Mouse (Mus musculus): ENCODE measurements around the gene Nostrin. TPM values are rescaled to one million over a fixed set of nuclear protein-coding genes. Genes with fewer than 3 reads are reported as not detected.

The Nostrin gene
- polyA plus RNA-seq, 2 experiments, result 5.0 to 10.0 TPM

GRCm38 (mm10) chr2:69226876-69227275, 91.3 kb downstream of the Nostrin start:
- ATAC-seq (ENCODE audit: insufficient read depth) (no peak), DNase-seq (ENCODE audit: low read depth in 3 of 3, low spot score in 3 of 3) (no peak)
- WGBS (ENCODE audit: insufficient replicate concordance), result 71% methylated on average over 9 of the region's 9 CpGs
- H3K9me3 ChIP-seq (ENCODE audit: control insufficient read depth, low read length), result no peaks in the 10 kb centered on the region
- no peak overlapping the region for H3K27ac ChIP-seq
- no peaks in the 10 kb centered on the region for H3K36me3 ChIP-seq (replicated peaks; ENCODE audit: control insufficient read depth, insufficient read depth, low read depth)
- no peak overlapping the region for H3K9ac ChIP-seq (replicated peaks)
- no peaks in the 10 kb centered on the region for H3K4me1 ChIP-seq (replicated peaks; ENCODE audit: control insufficient read depth in 2 of 2, insufficient read depth in 2 of 2, low read length in 1 of 2)
- TF ChIP-seq EP300 (IDR thresholded peaks at IDR 0.05; ENCODE audit: low read depth) (no peak), CTCF (IDR thresholded peaks at IDR 0.05; ENCODE audit: low read depth) (no peak)
- no peaks in the 10 kb centered on the region for H3K27me3 ChIP-seq (ENCODE audit: control insufficient read depth, insufficient read depth, low read length)
- H3K4me2 ChIP-seq (ENCODE audit: low read depth), result no peak overlapping the region
- no peak overlapping the region for H3K4me3 ChIP-seq (ENCODE audit: insufficient read depth in 1 of 2, low read depth in 2 of 2, low read length in 2 of 2)

- DNase-seq (ENCODE audit: low read depth in 3 of 3, low spot score in 3 of 3), result no peak
- ATAC-seq (ENCODE audit: insufficient read depth), result no peak
- no peaks in the 10 kb centered on the region for H3K27me3 ChIP-seq (ENCODE audit: control insufficient read depth, insufficient read depth, low read length)
- no peaks in the 10 kb centered on the region for H3K4me1 ChIP-seq (replicated peaks; ENCODE audit: control insufficient read depth in 2 of 2, insufficient read depth in 2 of 2, low read length in 1 of 2)
- no peak overlapping the region for H3K4me3 ChIP-seq (ENCODE audit: insufficient read depth in 1 of 2, low read depth in 2 of 2, low read length in 2 of 2)
- no peaks in the 10 kb centered on the region for H3K36me3 ChIP-seq (replicated peaks; ENCODE audit: control insufficient read depth, insufficient read depth, low read depth)
- 79% methylated on average over 6 of the region's 6 CpGs for WGBS (ENCODE audit: insufficient replicate concordance)
- TF ChIP-seq EP300 (IDR thresholded peaks at IDR 0.05; ENCODE audit: low read depth), result no peak
- TF ChIP-seq CTCF (IDR thresholded peaks at IDR 0.05; ENCODE audit: low read depth), result no peak
- no peaks in the 10 kb centered on the region for H3K9me3 ChIP-seq (ENCODE audit: control insufficient read depth, low read length)
- H3K4me2 ChIP-seq (ENCODE audit: low read depth), result no peak overlapping the region
- no peak overlapping the region for H3K27ac ChIP-seq
- no peak overlapping the region for H3K9ac ChIP-seq (replicated peaks)
Observed at GRCm38 (mm10) chr2:69228635-69229034, 93.0 kb downstream of the Nostrin start.

DNA sequence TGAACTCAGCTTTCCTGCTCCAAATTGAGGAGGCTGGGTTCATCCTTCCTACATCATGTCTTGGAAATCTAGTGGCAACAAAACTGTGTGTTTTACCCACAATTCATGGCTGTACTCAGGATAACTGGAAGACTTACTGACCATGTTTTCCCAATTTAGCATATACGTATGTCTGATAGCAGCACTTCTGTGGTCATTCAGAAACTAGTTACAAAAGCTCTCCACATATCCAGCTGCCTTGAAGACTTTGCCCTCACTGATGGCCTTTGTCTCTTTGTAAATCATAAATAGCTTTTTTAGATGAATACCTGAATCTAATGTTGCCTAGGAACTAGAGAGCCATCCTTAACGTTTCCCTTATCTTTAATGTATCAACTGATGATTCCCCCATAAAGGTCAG, 94.5 kb downstream of the Nostrin start:
- Histone ChIP-seq H3K9ac (replicated peaks) (no peak overlapping the region), H3K27ac (no peak overlapping the region), H3K4me3 (ENCODE audit: insufficient read depth in 1 of 2, low read depth in 2 of 2, low read length in 2 of 2) (no peak overlapping the region), H3K4me1 (replicated peaks; ENCODE audit: control insufficient read depth in 2 of 2, insufficient read depth in 2 of 2, low read length in 1 of 2) (no peaks in the 10 kb centered on the region), H3K4me2 (ENCODE audit: low read depth) (no peak overlapping the region), H3K36me3 (replicated peaks; ENCODE audit: control insufficient read depth, insufficient read depth, low read depth) (no peaks in the 10 kb centered on the region), H3K27me3 (ENCODE audit: control insufficient read depth, insufficient read depth, low read length) (no peaks in the 10 kb centered on the region), H3K9me3 (ENCODE audit: control insufficient read depth, low read length) (no peaks in the 10 kb centered on the region)
- ATAC-seq (ENCODE audit: insufficient read depth) (no peak), DNase-seq (ENCODE audit: low read depth in 3 of 3, low spot score in 3 of 3) (no peak)
- no peak for TF ChIP-seq CTCF (IDR thresholded peaks at IDR 0.05; ENCODE audit: low read depth)
- TF ChIP-seq EP300 (IDR thresholded peaks at IDR 0.05; ENCODE audit: low read depth), result no peak
- WGBS (ENCODE audit: insufficient replicate concordance), result 50% methylated on average over 2 of the region's 2 CpGs

GRCm38 (mm10) chr2:69232101-69232500, 96.5 kb downstream of the Nostrin start:
- Histone ChIP-seq H3K4me2 (ENCODE audit: low read depth) (no peak overlapping the region), H3K27me3 (ENCODE audit: control insufficient read depth, insufficient read depth, low read length) (no peaks in the 10 kb centered on the region), H3K9me3 (ENCODE audit: control insufficient read depth, low read length) (no peaks in the 10 kb centered on the region), H3K4me3 (ENCODE audit: insufficient read depth in 1 of 2, low read depth in 2 of 2, low read length in 2 of 2) (no peak overlapping the region), H3K27ac (no peak overlapping the region), H3K4me1 (replicated peaks; ENCODE audit: control insufficient read depth in 2 of 2, insufficient read depth in 2 of 2, low read length in 1 of 2) (no peaks in the 10 kb centered on the region), H3K36me3 (replicated peaks; ENCODE audit: control insufficient read depth, insufficient read depth, low read depth) (no peaks in the 10 kb centered on the region), H3K9ac (replicated peaks) (no peak overlapping the region)
- ATAC-seq (ENCODE audit: insufficient read depth), result no peak
- no peak for DNase-seq (ENCODE audit: low read depth in 3 of 3, low spot score in 3 of 3)
- TF ChIP-seq CTCF (IDR thresholded peaks at IDR 0.05; ENCODE audit: low read depth) (no peak), EP300 (IDR thresholded peaks at IDR 0.05; ENCODE audit: low read depth) (no peak)

DNA sequence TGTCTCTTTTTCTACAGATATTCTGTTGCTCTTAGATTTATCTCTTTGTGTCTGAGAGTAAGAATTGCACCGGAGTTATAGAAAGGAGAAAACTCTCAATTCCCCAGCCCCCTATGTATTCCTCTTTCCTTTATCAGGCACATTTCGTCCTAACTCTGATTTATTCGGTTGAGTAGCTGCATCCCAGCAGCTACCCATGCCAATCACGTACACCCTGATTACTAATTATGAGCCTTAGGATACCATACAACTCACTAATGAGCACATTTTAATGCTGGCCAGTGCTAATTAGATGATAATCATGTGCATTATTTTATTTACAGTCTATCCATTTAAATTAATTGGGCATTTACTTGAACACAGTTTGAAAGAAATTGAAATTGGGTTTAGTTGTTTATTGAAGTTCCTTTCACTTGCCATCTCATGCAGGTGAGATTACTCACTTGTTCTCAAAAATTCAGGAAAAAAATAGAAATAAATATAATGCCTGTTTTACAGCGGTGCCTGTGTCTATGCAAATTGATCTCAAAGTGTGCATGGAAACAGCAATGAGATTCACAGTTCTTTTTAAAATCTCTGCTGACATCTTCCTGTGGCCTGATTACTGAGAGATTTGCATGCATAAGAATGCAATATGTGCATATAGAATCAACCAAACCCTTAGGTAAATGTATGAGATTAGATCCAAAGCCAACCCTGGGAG, 99.5 kb downstream of the Nostrin start:
- H3K4me3 ChIP-seq (ENCODE audit: insufficient read depth in 1 of 2, low read depth in 2 of 2, low read length in 2 of 2), result no peak overlapping the region
- 65% methylated on average over 5 of the region's 5 CpGs for WGBS (ENCODE audit: insufficient replicate concordance)
- no peak overlapping the region for H3K9ac ChIP-seq (replicated peaks)
- H3K27me3 ChIP-seq (ENCODE audit: control insufficient read depth, insufficient read depth, low read length), result no peaks in the 10 kb centered on the region
- no peak for ATAC-seq (ENCODE audit: insufficient read depth)
- H3K27ac ChIP-seq, result no peak overlapping the region
- H3K36me3 ChIP-seq (replicated peaks; ENCODE audit: control insufficient read depth, insufficient read depth, low read depth), result no peaks in the 10 kb centered on the region
- no peak for DNase-seq (ENCODE audit: low read depth in 3 of 3, low spot score in 3 of 3)
- no peaks in the 10 kb centered on the region for H3K4me1 ChIP-seq (replicated peaks; ENCODE audit: control insufficient read depth in 2 of 2, insufficient read depth in 2 of 2, low read length in 1 of 2)
- H3K4me2 ChIP-seq (ENCODE audit: low read depth), result no peak overlapping the region
- TF ChIP-seq EP300 (IDR thresholded peaks at IDR 0.05; ENCODE audit: low read depth) (no peak), CTCF (IDR thresholded peaks at IDR 0.05; ENCODE audit: low read depth) (no peak)
- no peaks in the 10 kb centered on the region for H3K9me3 ChIP-seq (ENCODE audit: control insufficient read depth, low read length)

Other genes starting within 250 kb of the Nostrin start
- gene Spc25, start 70.4 kb downstream of the Nostrin start, polyA plus RNA-seq (2012; rRNA removed), result 27.8 and 50.8 TPM in 2 replicates
- gene Spc25, start 70.4 kb downstream of the Nostrin start, polyA plus RNA-seq (2014; fragmentation: Nextera tagmentation; extraction: Ambion mirVana), result 148 and 158 TPM in 2 replicates
- not detected in 2 replicates for gene G6pc2, start 75.3 kb downstream of the Nostrin start, polyA plus RNA-seq (2012; rRNA removed)
- gene G6pc2, start 75.3 kb downstream of the Nostrin start, polyA plus RNA-seq (2014; fragmentation: Nextera tagmentation; extraction: Ambion mirVana), result not detected in 2 replicates
- 1.9 and 3.5 TPM in 2 replicates for gene Abcb11, start 206.8 kb downstream of the Nostrin start, polyA plus RNA-seq (2012; rRNA removed)
- gene Abcb11, start 206.8 kb downstream of the Nostrin start, polyA plus RNA-seq (2014; fragmentation: Nextera tagmentation; extraction: Ambion mirVana), result 4.6 and 8.2 TPM in 2 replicates
- gene Dhrs9, start 244.6 kb downstream of the Nostrin start, polyA plus RNA-seq (2012; rRNA removed), result 0.44 and 0.45 TPM in 2 replicates
- gene Dhrs9, start 244.6 kb downstream of the Nostrin start, polyA plus RNA-seq (2014; fragmentation: Nextera tagmentation; extraction: Ambion mirVana), result 0.14 and 0.18 TPM in 2 replicates